Mouse (Mus musculus): Measurements from ENCODE around the gene Dennd1a. TPM values are rescaled to one million over a fixed set of nuclear protein-coding genes. Genes with fewer than 3 reads are reported as not detected.

Gene Dennd1a
- total and polyA plus RNA-seq, 2 experiments, result 13.0 to 14.5 TPM

- no peaks in the 10 kb centered on the region for H3K4me1 ChIP-seq (ENCODE audit: control insufficient read depth, insufficient read depth, low read length)
- 94% methylated on average over 5 of the region's 5 CpGs for WGBS
- no peak for DNase-seq (ENCODE audit: extremely low read depth, low read depth, low spot score)
Measured at GRCm38 (mm10) chr2:37822122-37822521, 465.1 kb downstream of the Dennd1a start.

GRCm38 (mm10) chr2:37819526-37820152 is 467.6 kb downstream of the Dennd1a start:
- WGBS, result 86% methylated on average over 4 of the region's 4 CpGs
- Histone ChIP-seq H3K9ac (ENCODE audit: low read depth, low read length) (no peak overlapping the region), H3K36me3 (ENCODE audit: control insufficient read depth, insufficient read depth, low read length) (peaks cover 2% of the 10 kb centered on the region; the same call in 1 of the 2 replicates), H3K27ac (replicated peaks; ENCODE audit: insufficient read depth, low read depth, low read length) (no peak overlapping the region), H3K4me1 (ENCODE audit: control insufficient read depth, insufficient read depth, low read length) (no peaks in the 10 kb centered on the region), H3K79me2 (ENCODE audit: control insufficient read depth, insufficient read depth, low read length) (no peaks in the 10 kb centered on the region), H3K27me3 (ENCODE audit: control insufficient read depth, insufficient read depth, low read length) (no peaks in the 10 kb centered on the region), H3K4me3 (ENCODE audit: insufficient read depth, low read depth, low read length) (no peak overlapping the region)
- TF ChIP-seq POLR2A (IDR thresholded peaks at IDR 0.05; ENCODE audit: extremely low read depth, insufficient read depth, low read length), result no peak
- no peak for TF ChIP-seq CTCF (IDR thresholded peaks at IDR 0.05; ENCODE audit: low read depth, low read length)
- DNase-seq (ENCODE audit: extremely low read depth, low read depth, low spot score), result no peak

More at GRCm38 (mm10) chr2:37822122-37822521, 465.1 kb downstream of the Dennd1a start:
- no peak for TF ChIP-seq CTCF (IDR thresholded peaks at IDR 0.05; ENCODE audit: low read depth, low read length)
- TF ChIP-seq POLR2A (IDR thresholded peaks at IDR 0.05; ENCODE audit: extremely low read depth, insufficient read depth, low read length), result no peak
- Histone ChIP-seq H3K9ac (ENCODE audit: low read depth, low read length) (no peak overlapping the region), H3K4me3 (ENCODE audit: insufficient read depth, low read depth, low read length) (no peak overlapping the region), H3K27ac (replicated peaks; ENCODE audit: insufficient read depth, low read depth, low read length) (no peak overlapping the region), H3K27me3 (ENCODE audit: control insufficient read depth, insufficient read depth, low read length) (no peaks in the 10 kb centered on the region), H3K36me3 (ENCODE audit: control insufficient read depth, insufficient read depth, low read length) (no peaks in the 10 kb centered on the region), H3K79me2 (ENCODE audit: control insufficient read depth, insufficient read depth, low read length) (no peaks in the 10 kb centered on the region)

GRCm38 (mm10) chr2:37818761-37819525 is 468.2 kb downstream of the Dennd1a start:
- Histone ChIP-seq H3K27me3 (ENCODE audit: control insufficient read depth, insufficient read depth, low read length) (no peaks in the 10 kb centered on the region), H3K27ac (replicated peaks; ENCODE audit: insufficient read depth, low read depth, low read length) (no peak overlapping the region), H3K4me1 (ENCODE audit: control insufficient read depth, insufficient read depth, low read length) (no peaks in the 10 kb centered on the region), H3K79me2 (ENCODE audit: control insufficient read depth, insufficient read depth, low read length) (no peaks in the 10 kb centered on the region), H3K4me3 (ENCODE audit: insufficient read depth, low read depth, low read length) (no peak overlapping the region), H3K36me3 (ENCODE audit: control insufficient read depth, insufficient read depth, low read length) (peaks cover 2% of the 10 kb centered on the region; the same call in 1 of the 2 replicates), H3K9ac (ENCODE audit: low read depth, low read length) (no peak overlapping the region)
- peak; percentile 8 for DNase-seq (ENCODE audit: extremely low read depth, low read depth, low spot score)
- TF ChIP-seq CTCF (IDR thresholded peaks at IDR 0.05; ENCODE audit: low read depth, low read length) (no peak), POLR2A (IDR thresholded peaks at IDR 0.05; ENCODE audit: extremely low read depth, insufficient read depth, low read length) (no peak)
- 39% methylated on average over 5 of the region's 5 CpGs for WGBS

- DNase-seq (ENCODE audit: extremely low read depth, low read depth, low spot score), result peak; percentile 34
Measured at GRCm38 (mm10) chr2:37815676-37816075, 471.5 kb downstream of the Dennd1a start.

GRCm38 (mm10) chr2:37814820-37815361 is 472.3 kb downstream of the Dennd1a start:
- H3K27ac ChIP-seq (replicated peaks; ENCODE audit: insufficient read depth, low read depth, low read length), result no peak overlapping the region
- no peak for DNase-seq (ENCODE audit: extremely low read depth, low read depth, low spot score)
- no peaks in the 10 kb centered on the region for H3K27me3 ChIP-seq (ENCODE audit: control insufficient read depth, insufficient read depth, low read length)
- 88% methylated on average over 8 of the region's 8 CpGs for WGBS
- no peaks in the 10 kb centered on the region for H3K79me2 ChIP-seq (ENCODE audit: control insufficient read depth, insufficient read depth, low read length)
- no peak overlapping the region for H3K9ac ChIP-seq (ENCODE audit: low read depth, low read length)
- H3K4me3 ChIP-seq (ENCODE audit: insufficient read depth, low read depth, low read length), result no peak overlapping the region
- H3K36me3 ChIP-seq (ENCODE audit: control insufficient read depth, insufficient read depth, low read length), result peaks cover 4% of the 10 kb centered on the region; the same call in 1 of the 2 replicates
- H3K4me1 ChIP-seq (ENCODE audit: control insufficient read depth, insufficient read depth, low read length), result no peaks in the 10 kb centered on the region
- TF ChIP-seq CTCF (IDR thresholded peaks at IDR 0.05; ENCODE audit: low read depth, low read length), result no peak

More at GRCm38 (mm10) chr2:37815676-37816075, 471.5 kb downstream of the Dennd1a start:
- no peaks in the 10 kb centered on the region for H3K79me2 ChIP-seq (ENCODE audit: control insufficient read depth, insufficient read depth, low read length)
- H3K36me3 ChIP-seq (ENCODE audit: control insufficient read depth, insufficient read depth, low read length), result peaks cover 2% of the 10 kb centered on the region; the same call in 1 of the 2 replicates
- H3K4me3 ChIP-seq (ENCODE audit: insufficient read depth, low read depth, low read length), result no peak overlapping the region
- H3K4me1 ChIP-seq (ENCODE audit: control insufficient read depth, insufficient read depth, low read length), result no peaks in the 10 kb centered on the region
- WGBS, result 35% methylated on average over 3 of the region's 3 CpGs
- no peak overlapping the region for H3K27ac ChIP-seq (replicated peaks; ENCODE audit: insufficient read depth, low read depth, low read length)
- no peak overlapping the region for H3K9ac ChIP-seq (ENCODE audit: low read depth, low read length)
- H3K27me3 ChIP-seq (ENCODE audit: control insufficient read depth, insufficient read depth, low read length), result no peaks in the 10 kb centered on the region
- TF ChIP-seq CTCF (IDR thresholded peaks at IDR 0.05; ENCODE audit: low read depth, low read length), result peak; percentile 81
- TF ChIP-seq POLR2A (IDR thresholded peaks at IDR 0.05; ENCODE audit: extremely low read depth, insufficient read depth, low read length), result no peak

Measured in liver, adult 2 months (tissue).